14 mouse cellular contexts compared by ENCODE assay signal in genomic region chr8:57341541-57341840, GRCm38 (mm10). TPM values are rescaled to one million over a fixed set of nuclear protein-coding genes. Genes with fewer than 3 reads are reported as not detected.
DNase-seq lines count a peak whose midpoint lies in the region; ATAC-seq and TF ChIP-seq lines count a peak whose summit lies in the region.
"Had no signal": no experiment of that assay in that cellular context is flagged by ENCODE, and none has a peak within 500 bp of the region (broad histone marks: within the 10 kb centered on the region; RNA-seq: fewer than 3 reads in every experiment).

No protein-coding gene starts in this region.

- WGBS in heart, embryonic 12.5 days = 14% methylated on average over 6 of the region's 6 CpGs
- 1% methylated on average over 6 of the region's 6 CpGs for WGBS in midbrain, embryonic 16.5 days
- whole genome bisulfite sequencing in midbrain, embryonic 15.5 days = 1% methylated on average over 6 of the region's 6 CpGs
- 29% methylated on average over 6 of the region's 6 CpGs for WGBS in intestine, embryonic 15.5 days
- 2% methylated on average over 6 of the region's 6 CpGs for WGBS in cerebellum, adult 2 months

- intact Hi-C loops in heart, postnatal 36 days (cut with DNase I) = no loop called here

- H3K9me3 ChIP-seq in heart, embryonic 12.5 days (replicated peaks) = no peaks in the 10 kb centered on the region
- H3K9me3 ChIP-seq in midbrain, embryonic 16.5 days (replicated peaks; ENCODE audit: control insufficient read depth, low read length, poor library complexity, severe bottlenecking) = no peaks in the 10 kb centered on the region
- no peaks in the 10 kb centered on the region for H3K9me3 ChIP-seq in midbrain, embryonic 15.5 days
- H3K9me3 ChIP-seq in intestine, embryonic 15.5 days = no peaks in the 10 kb centered on the region
- H3K9me3 ChIP-seq: forebrain, embryonic 15.5 days had no signal

- peak overlapping the region; percentile 77 for H3K9ac ChIP-seq in heart, embryonic 12.5 days
- H3K9ac ChIP-seq in midbrain, embryonic 16.5 days (ENCODE audit: low read depth, low read length) = no peak overlapping the region
- no peak overlapping the region for H3K9ac ChIP-seq in midbrain, embryonic 15.5 days
- no peak overlapping the region for H3K9ac ChIP-seq in intestine, embryonic 15.5 days
- H3K9ac ChIP-seq: forebrain, embryonic 15.5 days had no signal

- H3K36me3 ChIP-seq in heart, embryonic 12.5 days = peaks cover 13% of the 10 kb centered on the region
- no peaks in the 10 kb centered on the region for H3K36me3 ChIP-seq in midbrain, embryonic 16.5 days (ENCODE audit: control insufficient read depth, insufficient read depth, low read length)
- no peaks in the 10 kb centered on the region for H3K36me3 ChIP-seq in midbrain, embryonic 15.5 days (replicated peaks)
- no peaks in the 10 kb centered on the region for H3K36me3 ChIP-seq in intestine, embryonic 15.5 days
- H3K36me3 ChIP-seq: forebrain, embryonic 15.5 days had no signal

- H3K4me1 ChIP-seq in heart, embryonic 12.5 days (replicated peaks) = peaks cover 72% of the 10 kb centered on the region
- H3K4me1 ChIP-seq in midbrain, embryonic 16.5 days (ENCODE audit: control insufficient read depth, insufficient read depth, low read length) = peaks cover 4% of the 10 kb centered on the region; the same call in 1 of the 2 replicates
- H3K4me1 ChIP-seq in midbrain, embryonic 15.5 days = peaks cover 4% of the 10 kb centered on the region; the same call in 1 of the 2 replicates
- 0 out of 2 replicates have a peak, but pooled peaks cover 12% of the 10 kb centered on the region for H3K4me1 ChIP-seq in intestine, embryonic 15.5 days (replicated peaks)
- no peaks in the 10 kb centered on the region for H3K4me1 ChIP-seq in cerebellum, adult 2 months (ENCODE audit: control insufficient read depth, insufficient read depth, low read length)

- H3K27ac ChIP-seq in heart, embryonic 12.5 days (ENCODE audit: poor library complexity, severe bottlenecking) = peak overlapping the region; percentile 75
- no peak overlapping the region for H3K27ac ChIP-seq in midbrain, embryonic 16.5 days (ENCODE audit: low read length)
- H3K27ac ChIP-seq in midbrain, embryonic 15.5 days = no peak overlapping the region
- no peak overlapping the region for H3K27ac ChIP-seq in intestine, embryonic 15.5 days
- H3K27ac ChIP-seq in cerebellum, adult 2 months (ENCODE audit: insufficient read depth, low read length) = no peak overlapping the region
- H3K27ac ChIP-seq: forebrain, embryonic 15.5 days had no signal

- no peak for TF ChIP-seq CTCF in cerebellum, adult 2 months (IDR thresholded peaks at IDR 0.05; ENCODE audit: borderline replicate concordance, insufficient read depth, low read depth, low read length)

- TF ChIP-seq POLR2A in cerebellum, adult 2 months (IDR thresholded peaks at IDR 0.05; ENCODE audit: borderline replicate concordance, insufficient read depth, low read length) = no peak

- DNase-seq in heart, postnatal 36 days = no peak
- DNase-seq in cerebellum, adult 2 months = no peak
- no peak for DNase-seq in neural tube, embryonic 10.5 days (ENCODE audit: extremely low spot score, low spot score)
- DNase-seq: adrenal gland, adult 8-10 months; gastrocnemius, postnatal 36 days; right cerebral cortex, postnatal 4 days had no signal

- H3K4me3 ChIP-seq in heart, embryonic 12.5 days = peak overlapping the region; percentile 45
- H3K4me3 ChIP-seq in midbrain, embryonic 16.5 days (ENCODE audit: low read depth, low read length) = no peak overlapping the region
- no peak overlapping the region for H3K4me3 ChIP-seq in midbrain, embryonic 15.5 days
- no peak overlapping the region for H3K4me3 ChIP-seq in intestine, embryonic 15.5 days (replicated peaks)
- H3K4me3 ChIP-seq in cerebellum, adult 2 months (replicated peaks; ENCODE audit: insufficient read depth, low read depth, low read length) = no peak overlapping the region

- no peaks in the 10 kb centered on the region for H3K27me3 ChIP-seq in heart, embryonic 12.5 days (replicated peaks)
- H3K27me3 ChIP-seq in midbrain, embryonic 16.5 days (ENCODE audit: control insufficient read depth, insufficient read depth, low read depth, low read length) = peaks cover 90% of the 10 kb centered on the region
- peaks cover 89% of the 10 kb centered on the region for H3K27me3 ChIP-seq in midbrain, embryonic 15.5 days (replicated peaks)
- peaks cover 46% of the 10 kb centered on the region for H3K27me3 ChIP-seq in intestine, embryonic 15.5 days (replicated peaks)
- H3K27me3 ChIP-seq in cerebellum, adult 2 months (ENCODE audit: control insufficient read depth, insufficient read depth, low read length) = peaks cover 11% of the 10 kb centered on the region; the same call in 1 of the 2 replicates

- no peak; the same call in 1 of the 2 replicates for ATAC-seq in heart, embryonic 12.5 days (ENCODE audit: insufficient number of reproducible peaks, low FRiP score)
- 0 out of 2 replicates have a peak, but pooled peaks have one; percentile 12 for ATAC-seq in midbrain, embryonic 16.5 days
- no peak for ATAC-seq in midbrain, embryonic 15.5 days (replicated peaks)
- 0 out of 2 replicates have a peak, but pooled peaks have one; percentile 19 for ATAC-seq in intestine, embryonic 15.5 days
- ATAC-seq: forebrain, embryonic 15.5 days; inflammation-experienced regulatory T-cells, adult 6 months had no signal

- H3K4me2 ChIP-seq in heart, embryonic 12.5 days = peak overlapping the region; percentile 65
- no peak overlapping the region for H3K4me2 ChIP-seq in midbrain, embryonic 16.5 days (ENCODE audit: low read length)
- H3K4me2 ChIP-seq in midbrain, embryonic 15.5 days = no peak overlapping the region
- peak overlapping the region; percentile 61 for H3K4me2 ChIP-seq in intestine, embryonic 15.5 days (replicated peaks)

RNA-seq across cellular contexts. Expression of gene Hand2, which starts 20.7 kb away (rescaled TPM):
- 18.0 and 19.4 TPM in 2 replicates for polyA plus RNA-seq in heart, embryonic 12.5 days (2016; fragmentation: Nextera tagmentation; extraction: Ambion mirVana)
- 10 to 100 TPM; 53.8 to 68.2 TPM for total RNA-seq in heart, postnatal 36 days (2021)
- not detected in 2 replicates for polyA plus RNA-seq in midbrain, embryonic 16.5 days (2015; fragmentation: Nextera tagmentation; extraction: Ambion mirVana)
- not detected in 2 replicates for polyA plus RNA-seq in midbrain, embryonic 15.5 days (2015; fragmentation: Nextera tagmentation; extraction: Ambion mirVana)
- polyA plus RNA-seq in intestine, embryonic 15.5 days (2015; fragmentation: Nextera tagmentation; extraction: Ambion mirVana) = 6.7 and 9.4 TPM in 2 replicates
- not detected in 2 replicates for polyA plus RNA-seq in cerebellum, adult 2 months (2012; rRNA removed)
- total RNA-seq: common myeloid progenitor, adult 5-6 weeks; gastrocnemius, postnatal 36 days; left cerebral cortex, postnatal 25 days had no signal
- polyA plus RNA-seq: forebrain, embryonic 15.5 days; inflammation-experienced regulatory T-cells, adult 6 months had no signal

Comparison
In these comparisons a context has a peak if more than half of its experiments do, and no peak if none do; other contexts are left out.
1. ATAC-seq: peak in midbrain, embryonic 16.5 days (single experiment) and intestine, embryonic 15.5 days (single experiment); none in heart, embryonic 12.5 days (single experiment) and midbrain, embryonic 15.5 days (single experiment).
2. H3K4me2 ChIP-seq: peak in heart, embryonic 12.5 days (single experiment) and intestine, embryonic 15.5 days (single experiment); none in midbrain, embryonic 16.5 days (single experiment) and midbrain, embryonic 15.5 days (single experiment).